Mouse (Mus musculus): ENCODE data around the gene Npas2.

GRCm38 (mm10) chr1:39388163-39388562 is 194.6 kb downstream of the Npas2 start:
- no peak for TF ChIP-seq POLR2A (IDR thresholded peaks at IDR 0.05; ENCODE audit: low read depth, low read length)
- no peak for TF ChIP-seq CTCF (conservative IDR thresholded peaks at IDR 0.05; ENCODE audit: insufficient read depth, insufficient read length, low read depth, low read length)

Data from kidney, adult 2 months (tissue).